Mouse (Mus musculus): Measurements from ENCODE around the gene Jtb.
A peak's percentile ranks its signal among the peaks of the same experiment; 100 is the strongest.
"Not testable (repeated sequence)": the region's sequence is repeated elsewhere in the genome, so short reads cannot be mapped to it uniquely, and the experiment has no call there.

Gene Jtb

GRCm38 (mm10) chr3:90222941-90223340 lies 8.5 kb upstream of the Jtb start:
- DNase-seq (ENCODE audit: low read depth, low spot score) = no peak

GRCm38 (mm10) chr3:90224331-90224730 lies 7.1 kb upstream of the Jtb start:
- no peak for DNase-seq (ENCODE audit: low read depth, low spot score)

GRCm38 (mm10) chr3:90231075-90231474 lies 322 bp upstream of the Jtb start:
- DNase-seq (ENCODE audit: low read depth, low spot score) = no peak

- DNase-seq (ENCODE audit: low read depth, low spot score) = no peak
Measured at GRCm38 (mm10) chr3:90241251-90241650, 9.9 kb downstream of the Jtb start.

GRCm38 (mm10) chr3:90241669-90242358 lies 10.4 kb downstream of the Jtb start:
- no peak for DNase-seq (ENCODE audit: low read depth, low spot score)

- DNase-seq (ENCODE audit: low read depth, low spot score) = peak; percentile 72
Measured at GRCm38 (mm10) chr3:90242984-90243775, 11.8 kb downstream of the Jtb start, which contains the start of gene Creb3l4. TSS of gene Creb3l4 (minus strand) at chr3:90243512.

GRCm38 (mm10) chr3:90245406-90245805 lies 14.0 kb downstream of the Jtb start:
- no peak for DNase-seq (ENCODE audit: low read depth, low spot score)

- no peak for DNase-seq (ENCODE audit: low read depth, low spot score)
Measured at GRCm38 (mm10) chr3:90247630-90247959, 16.2 kb downstream of the Jtb start.

GRCm38 (mm10) chr3:90247960-90248745 lies 16.8 kb downstream of the Jtb start, which contains the start of gene Slc39a1:
TSS of gene Slc39a1 (plus strand) at chr3:90248172.
- peak; percentile 96 for DNase-seq (ENCODE audit: low read depth, low spot score)

- DNase-seq (ENCODE audit: low read depth, low spot score) = no peak
Measured at GRCm38 (mm10) chr3:90248746-90249100, 17.3 kb downstream of the Jtb start.

GRCm38 (mm10) chr3:90250791-90251190 lies 19.4 kb downstream of the Jtb start:
- no peak for DNase-seq (ENCODE audit: low read depth, low spot score)

GRCm38 (mm10) chr3:90251731-90252226 lies 20.4 kb downstream of the Jtb start:
- not testable (repeated sequence) for DNase-seq (ENCODE audit: low read depth, low spot score)

- DNase-seq (ENCODE audit: low read depth, low spot score) = not testable (repeated sequence)
Measured at GRCm38 (mm10) chr3:90252659-90253058, 21.3 kb downstream of the Jtb start.

GRCm38 (mm10) chr3:90253174-90253573 lies 21.8 kb downstream of the Jtb start:
- DNase-seq (ENCODE audit: low read depth, low spot score) = not testable (repeated sequence)

- peak; percentile 97 for DNase-seq (ENCODE audit: low read depth, low spot score)
Measured at GRCm38 (mm10) chr3:90253653-90254418, 22.4 kb downstream of the Jtb start, which contains the start of gene Crtc2. TSS of gene Crtc2 (plus strand) at chr3:90254163.

GRCm38 (mm10) chr3:90254419-90255193 lies 23.2 kb downstream of the Jtb start:
- peak; percentile 19 for DNase-seq (ENCODE audit: low read depth, low spot score)

GRCm38 (mm10) chr3:90255194-90255565 lies 23.8 kb downstream of the Jtb start:
- no peak for DNase-seq (ENCODE audit: low read depth, low spot score)

GRCm38 (mm10) chr3:90255784-90256353 lies 24.5 kb downstream of the Jtb start:
- DNase-seq (ENCODE audit: low read depth, low spot score) = no peak

GRCm38 (mm10) chr3:90256731-90257530 lies 25.5 kb downstream of the Jtb start:
- no peak for DNase-seq (ENCODE audit: low read depth, low spot score)

Measured in forelimb bud, embryonic 11.5 days (tissue).